Mouse (Mus musculus): Measurements from ENCODE around the gene Trim46. TPM values are rescaled to one million over a fixed set of nuclear protein-coding genes. Genes with fewer than 3 reads are reported as not detected.
A peak's percentile ranks its signal among the peaks of the same experiment; 100 is the strongest.

The Trim46 gene
- total RNA-seq, 2 experiments from 2014 or later = 1.7 to 2.9 TPM

GRCm38 (mm10) chr3:89213803-89214530, 32.1 kb downstream of the Trim46 start:
- DNase-seq (ENCODE audit: low spot score in 2 of 2) = peak; percentile 87 to 90

- DNase-seq (ENCODE audit: low spot score in 2 of 2) = no peak
Measured at GRCm38 (mm10) chr3:89210731-89211130, 35.4 kb downstream of the Trim46 start.

- no peak for DNase-seq (ENCODE audit: low spot score in 2 of 2)
Measured at GRCm38 (mm10) chr3:89210162-89210561, 35.9 kb downstream of the Trim46 start.

GRCm38 (mm10) chr3:89209731-89210130, 36.4 kb downstream of the Trim46 start:
- no peak for DNase-seq (ENCODE audit: low spot score in 2 of 2)

- DNase-seq (ENCODE audit: low spot score in 2 of 2) = no peak
Measured at GRCm38 (mm10) chr3:89208736-89209135, 37.4 kb downstream of the Trim46 start.

GRCm38 (mm10) chr3:89208075-89208657, 37.9 kb downstream of the Trim46 start:
- DNase-seq (ENCODE audit: low spot score in 2 of 2) = no peak

- no peak for DNase-seq (ENCODE audit: low spot score in 2 of 2)
Measured at GRCm38 (mm10) chr3:89206695-89207094, 39.4 kb downstream of the Trim46 start.

GRCm38 (mm10) chr3:89206079-89206478, 40.0 kb downstream of the Trim46 start:
- DNase-seq (ENCODE audit: low spot score in 2 of 2) = no peak

GRCm38 (mm10) chr3:89203142-89203514, 43.0 kb downstream of the Trim46 start:
- DNase-seq (ENCODE audit: low spot score in 2 of 2) = no peak

GRCm38 (mm10) chr3:89202253-89203141, 43.6 kb downstream of the Trim46 start, which contains the start of gene Gba:
Gene Gba, plus strand, starts transcription at chr3:89202928.
- peak; percentile 89 to 91 for DNase-seq (ENCODE audit: low spot score in 2 of 2)

- DNase-seq (ENCODE audit: low spot score in 2 of 2) = no peak
Measured at GRCm38 (mm10) chr3:89199839-89200238, 46.3 kb downstream of the Trim46 start.

- DNase-seq (ENCODE audit: low spot score in 2 of 2) = peak; percentile 73 to 75
Measured at GRCm38 (mm10) chr3:89195979-89196877, 49.9 kb downstream of the Trim46 start.

- no peak for DNase-seq (ENCODE audit: low spot score in 2 of 2)
Measured at GRCm38 (mm10) chr3:89193853-89194252, 52.3 kb downstream of the Trim46 start.

- DNase-seq (ENCODE audit: low spot score in 2 of 2) = no peak
Measured at GRCm38 (mm10) chr3:89193351-89193750, 52.8 kb downstream of the Trim46 start.

- DNase-seq (ENCODE audit: low spot score in 2 of 2) = no peak
Measured at GRCm38 (mm10) chr3:89190436-89190835, 55.7 kb downstream of the Trim46 start.

- no peak for DNase-seq (ENCODE audit: low spot score in 2 of 2)
Measured at GRCm38 (mm10) chr3:89188478-89188875, 57.6 kb downstream of the Trim46 start.

GRCm38 (mm10) chr3:89187690-89188477, 58.2 kb downstream of the Trim46 start:
- DNase-seq (ENCODE audit: low spot score in 2 of 2) = no peak

- DNase-seq (ENCODE audit: low spot score in 2 of 2) = no peak
Measured at GRCm38 (mm10) chr3:89187197-89187596, 58.9 kb downstream of the Trim46 start.

All from adrenal gland, adult 18-20 months (tissue).